Mouse (Mus musculus): ENCODE measurements around the gene Ccdc117.
"Not testable (repeated sequence)": the region's sequence is repeated elsewhere in the genome, so short reads cannot be mapped to it uniquely, and the experiment has no call there.

The Ccdc117 gene

DNA sequence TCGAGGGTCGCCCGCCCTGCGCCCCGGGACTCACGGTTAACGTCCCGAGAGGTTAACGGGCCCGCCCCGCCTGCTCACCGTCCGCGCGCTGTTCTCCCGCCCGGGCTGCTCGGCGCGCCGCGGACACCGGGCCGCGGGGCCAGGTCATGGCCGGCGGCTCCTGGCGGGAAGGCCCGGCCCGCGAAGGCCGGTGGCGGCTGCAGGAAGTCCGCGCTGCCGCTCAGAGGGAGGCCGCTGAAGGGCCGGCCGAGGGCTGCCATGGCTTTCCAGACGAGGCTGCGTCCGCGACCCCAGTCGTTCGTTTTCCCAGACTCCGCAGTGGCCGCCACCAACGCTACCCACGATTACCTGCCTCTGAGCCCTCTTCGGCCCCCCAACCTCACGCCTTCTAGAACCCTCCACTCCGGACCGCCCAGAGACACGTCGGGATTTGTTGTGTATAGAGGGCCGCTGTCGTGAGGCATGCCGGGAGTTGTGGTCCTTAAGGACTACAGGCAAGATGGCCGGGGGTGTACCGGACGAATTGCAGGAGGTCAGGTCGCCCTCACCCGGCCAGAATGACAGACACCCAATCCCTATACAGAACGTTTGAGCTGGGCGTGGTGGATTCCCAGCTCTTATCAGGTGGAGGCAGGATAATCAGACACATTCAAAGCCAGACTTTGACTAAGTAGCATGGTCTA, at the start of gene Ccdc117:
Gene Ccdc117, minus strand, starts transcription at position 389 of the 683 bp plus-strand sequence.
- DNase-seq (ENCODE audit: low spot score in 2 of 2), result peak; percentile 82 to 87

DNA sequence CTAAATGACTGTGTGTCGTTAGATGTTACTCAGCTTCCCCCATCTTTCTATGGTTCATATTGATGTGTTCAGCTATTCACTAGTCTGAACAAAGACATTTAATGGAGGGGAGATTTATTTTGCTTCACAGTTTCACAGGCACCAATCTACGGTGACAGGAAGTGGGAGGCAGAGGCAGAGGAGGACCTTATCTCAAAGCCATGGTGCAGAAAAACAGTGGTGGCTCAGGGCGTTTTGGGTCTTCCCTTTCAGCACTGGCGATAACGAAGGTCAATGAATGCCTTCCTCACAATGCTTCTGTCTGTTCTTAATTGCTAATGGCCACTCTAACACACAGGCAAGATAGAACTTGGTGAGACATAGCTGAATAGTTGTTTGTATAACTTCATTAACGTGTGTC, 33.1 kb upstream of the Ccdc117 start:
- DNase-seq (ENCODE audit: low spot score in 2 of 2), result no peak

DNA sequence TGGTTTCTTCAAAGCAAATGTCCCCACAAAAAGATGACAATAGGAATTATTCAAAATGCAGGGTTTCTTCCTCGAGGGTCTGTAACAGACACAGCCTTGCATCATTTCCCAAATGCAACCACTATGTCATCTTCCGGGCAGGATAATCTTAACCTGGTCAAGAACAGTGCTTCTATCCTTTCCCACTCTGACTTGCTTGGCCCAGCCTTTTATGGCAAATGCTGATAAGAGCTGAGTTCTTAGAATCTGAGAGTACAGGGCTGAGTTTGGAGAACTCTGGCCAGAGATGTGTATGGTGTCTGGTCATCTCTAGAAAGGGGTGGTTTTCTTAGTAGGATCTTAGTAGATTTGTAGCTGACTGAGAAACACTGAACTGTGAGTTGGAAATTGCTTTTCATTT, 31.8 kb upstream of the Ccdc117 start:
- DNase-seq (ENCODE audit: low spot score in 2 of 2), result no peak

DNA sequence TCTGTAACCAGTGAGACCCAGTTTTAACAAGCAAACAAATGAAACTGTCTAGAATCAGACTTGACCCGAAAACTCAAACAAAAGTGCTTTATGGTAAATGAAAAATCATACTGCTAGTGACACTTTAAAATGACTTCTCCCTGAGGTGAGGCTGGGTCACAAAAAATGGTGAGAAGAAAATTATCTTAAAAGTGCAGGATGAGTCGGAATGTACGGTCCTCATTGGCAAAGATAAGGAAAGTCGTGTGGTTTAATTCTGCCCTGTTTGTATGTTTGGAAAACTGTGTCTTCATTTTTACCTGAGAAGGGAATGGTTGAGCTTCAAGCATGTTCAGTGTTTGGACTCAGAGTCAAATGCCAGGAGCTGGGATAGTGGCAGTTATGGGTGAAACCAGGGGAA, 29.9 kb upstream of the Ccdc117 start:
- DNase-seq (ENCODE audit: low spot score in 2 of 2), result no peak

DNA sequence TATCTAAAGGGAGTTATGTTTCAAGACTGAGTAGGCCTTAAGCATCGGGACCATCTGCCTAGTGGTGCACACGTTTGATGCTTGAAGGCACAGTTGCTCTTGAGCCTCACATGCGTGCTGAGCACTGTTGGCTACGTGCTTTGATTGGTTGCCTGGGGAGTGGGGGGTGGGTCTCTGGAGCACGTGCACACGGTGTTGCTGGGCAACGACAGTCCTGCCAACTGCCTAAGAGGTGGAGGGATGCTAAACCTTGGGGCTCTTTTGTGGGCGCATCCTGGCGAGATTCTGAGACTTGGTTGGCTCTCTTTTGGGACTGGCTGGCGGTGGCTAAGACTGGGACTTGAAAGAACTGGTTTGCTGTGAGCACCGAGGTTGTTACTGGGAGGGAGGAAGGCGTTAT, 27.5 kb upstream of the Ccdc117 start, which contains the start of gene Ankrd36:
Gene Ankrd36, plus strand, starts transcription at position 211 of the 400 bp plus-strand sequence.
- DNase-seq (ENCODE audit: low spot score in 2 of 2), result no peak

DNA sequence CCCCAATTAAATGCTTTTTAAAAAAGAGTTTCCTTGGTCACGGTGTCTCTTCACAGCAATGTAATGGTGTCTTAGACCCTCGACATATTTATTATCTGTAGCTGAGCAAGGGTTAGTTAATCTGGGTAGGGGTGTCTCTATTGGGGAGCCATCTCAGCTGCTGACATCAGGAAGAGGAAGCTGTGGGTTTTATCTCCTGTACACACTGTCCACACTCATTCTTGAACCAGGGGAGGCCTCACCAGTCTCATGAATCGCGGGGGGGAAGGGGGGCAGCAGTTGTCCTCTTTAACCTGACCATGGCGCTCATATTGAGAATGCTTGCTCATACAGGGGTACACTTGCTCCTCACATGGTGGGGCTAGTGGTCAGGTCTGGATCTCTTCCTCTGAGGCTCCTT, 26.1 kb upstream of the Ccdc117 start:
- no peak for DNase-seq (ENCODE audit: low spot score in 2 of 2)

DNA sequence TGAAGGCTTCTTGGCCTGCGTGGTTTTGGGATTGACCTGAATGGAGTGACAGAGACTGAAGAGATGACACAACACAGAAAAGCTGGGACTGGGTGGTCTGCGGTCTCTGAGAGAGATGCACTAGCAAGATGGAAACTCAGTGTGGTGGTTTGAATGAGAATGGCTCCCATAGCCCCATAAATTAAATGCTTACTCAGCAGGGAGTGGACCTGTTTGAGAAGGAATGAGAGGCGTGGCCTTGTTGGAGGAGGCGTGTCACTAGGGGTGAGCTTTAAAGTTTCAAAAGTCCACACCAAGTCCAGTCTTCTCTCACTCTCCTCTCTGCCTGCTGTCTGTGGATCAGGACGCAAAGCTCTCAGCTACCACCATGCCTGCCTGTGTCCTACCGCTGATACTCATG, 25.7 kb upstream of the Ccdc117 start:
- no peak for DNase-seq (ENCODE audit: low spot score in 2 of 2)

DNA sequence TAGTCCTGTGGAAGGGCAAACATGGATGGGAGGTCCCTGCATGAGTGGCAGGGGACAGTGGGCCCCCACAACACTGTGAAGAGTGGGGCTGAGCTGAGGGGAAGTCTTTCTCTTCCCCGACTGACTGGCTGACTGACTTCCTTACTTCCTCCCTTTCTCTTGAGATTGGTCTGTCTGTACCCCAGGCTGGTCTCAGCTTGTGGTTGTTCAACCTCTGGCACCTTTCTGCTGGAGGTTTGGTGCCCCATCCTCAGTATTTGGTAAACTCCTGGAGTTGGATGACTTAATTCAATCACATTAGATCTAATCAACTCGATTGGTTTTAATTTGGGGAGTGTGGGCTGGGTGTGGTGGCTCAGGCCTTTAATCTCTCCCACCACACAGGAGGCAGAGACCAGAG, 24.5 kb upstream of the Ccdc117 start:
- no peak for DNase-seq (ENCODE audit: low spot score in 2 of 2)

DNA sequence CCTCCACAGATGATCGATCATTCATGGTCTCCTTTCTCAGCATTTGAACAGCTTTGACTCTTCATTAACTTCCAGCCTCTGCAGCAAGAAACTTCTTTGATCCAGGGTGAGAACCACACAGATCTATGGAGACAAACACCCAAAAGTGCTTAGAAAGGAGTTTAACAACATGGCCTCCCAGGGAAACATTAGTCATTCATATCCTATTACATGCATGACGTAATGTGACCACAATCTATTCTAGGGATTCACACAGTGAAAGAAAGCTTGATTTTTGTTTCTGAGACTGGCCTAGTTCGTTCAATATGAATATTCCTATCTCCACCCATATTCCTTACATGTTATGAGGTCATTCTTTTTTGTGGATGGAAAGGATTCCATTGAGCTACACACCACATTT, 23.6 kb upstream of the Ccdc117 start:
- no peak for DNase-seq (ENCODE audit: low spot score in 2 of 2)

DNA sequence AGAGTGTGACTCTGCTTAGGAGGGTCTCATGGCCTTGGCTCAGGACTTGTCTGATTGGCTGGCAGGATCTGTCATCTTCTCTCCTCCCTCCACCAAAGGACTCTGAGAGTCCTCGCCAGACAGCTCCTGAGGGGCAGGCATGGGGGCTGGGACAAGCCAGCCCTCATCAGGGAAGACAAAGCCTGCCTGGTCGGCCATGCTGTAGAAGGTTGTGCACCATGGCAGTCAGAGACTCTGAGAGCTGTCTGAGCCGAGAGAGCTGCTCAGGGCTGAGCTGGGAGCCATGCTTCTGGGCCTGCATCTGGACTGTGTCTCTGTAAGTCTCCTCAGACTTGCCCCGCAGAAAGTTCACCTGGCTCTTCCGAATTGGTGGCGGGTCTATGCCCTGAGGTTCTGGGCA, 21.9 kb upstream of the Ccdc117 start:
- no peak for DNase-seq (ENCODE audit: low spot score in 2 of 2)

DNA sequence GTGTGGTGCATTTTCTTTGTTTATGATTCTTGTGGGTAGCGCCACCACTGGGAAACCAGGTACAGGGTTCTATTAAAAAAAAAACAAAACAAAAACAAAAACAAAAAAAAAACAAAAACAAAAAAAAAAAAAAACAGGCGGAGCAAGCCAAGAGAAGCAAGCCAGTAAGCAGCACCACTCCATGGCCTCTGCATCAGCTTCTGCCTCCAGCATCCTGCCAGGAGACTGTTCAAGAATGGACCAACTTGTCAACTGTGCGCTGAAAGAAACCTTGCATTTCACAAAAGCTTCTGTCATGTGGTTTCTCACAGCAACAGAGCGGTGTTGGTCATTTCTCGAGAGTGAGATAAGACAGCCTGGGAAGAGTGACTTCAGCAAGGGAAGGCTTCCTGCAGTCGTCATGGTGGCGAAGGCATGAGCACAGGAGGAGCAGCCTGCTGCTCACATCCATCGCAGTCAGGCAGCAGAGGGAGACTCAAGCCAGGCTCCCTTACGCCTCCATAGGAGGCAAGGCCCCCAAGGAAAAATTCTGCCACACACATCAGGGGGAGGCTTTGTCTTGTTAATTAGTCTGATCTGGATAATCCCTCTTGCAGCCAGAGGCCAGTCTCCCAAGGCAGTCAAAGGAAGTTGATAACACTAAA, 20.8 kb upstream of the Ccdc117 start:
- no peak for DNase-seq (ENCODE audit: low spot score in 2 of 2)

DNA sequence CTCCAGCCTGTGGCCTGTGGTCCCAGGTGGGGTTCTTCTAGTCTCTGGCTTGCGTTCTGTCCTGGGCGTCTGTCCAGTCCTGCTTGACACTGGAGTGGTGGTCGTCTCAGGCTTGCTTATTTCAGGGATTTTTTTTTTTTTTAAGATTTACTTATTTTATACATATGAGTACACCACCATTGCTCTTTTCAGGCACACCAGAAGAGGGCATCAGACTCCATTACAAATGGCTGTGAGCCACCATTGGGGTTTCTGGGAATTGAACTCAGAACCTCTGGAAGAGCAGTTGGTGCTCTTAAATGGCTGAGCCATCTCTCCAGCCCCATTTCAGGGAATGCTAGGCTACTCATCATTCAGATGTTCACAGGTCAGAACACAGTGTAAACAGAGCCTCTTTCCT, 18.3 kb upstream of the Ccdc117 start:
- no peak for DNase-seq (ENCODE audit: low spot score in 2 of 2)

DNA sequence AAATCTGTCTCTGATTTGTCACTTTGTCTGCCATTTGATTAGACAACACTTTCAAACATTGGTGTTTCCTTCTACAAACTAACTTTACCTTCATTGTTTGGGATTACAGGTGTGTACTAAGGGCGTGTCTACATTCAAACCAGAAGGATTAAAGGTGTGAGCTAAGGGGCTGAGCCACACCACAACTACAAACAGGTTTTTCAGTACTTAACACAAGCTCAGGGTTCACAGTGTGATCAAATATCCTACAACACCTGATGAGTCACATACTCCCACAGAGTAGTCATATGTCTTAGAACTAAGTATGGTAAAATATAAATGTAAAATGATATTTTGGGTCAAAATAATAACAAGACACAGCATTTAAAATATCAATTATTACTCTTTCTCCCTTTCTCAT, 9.9 kb upstream of the Ccdc117 start:
- no peak for DNase-seq (ENCODE audit: low spot score in 2 of 2)

DNA sequence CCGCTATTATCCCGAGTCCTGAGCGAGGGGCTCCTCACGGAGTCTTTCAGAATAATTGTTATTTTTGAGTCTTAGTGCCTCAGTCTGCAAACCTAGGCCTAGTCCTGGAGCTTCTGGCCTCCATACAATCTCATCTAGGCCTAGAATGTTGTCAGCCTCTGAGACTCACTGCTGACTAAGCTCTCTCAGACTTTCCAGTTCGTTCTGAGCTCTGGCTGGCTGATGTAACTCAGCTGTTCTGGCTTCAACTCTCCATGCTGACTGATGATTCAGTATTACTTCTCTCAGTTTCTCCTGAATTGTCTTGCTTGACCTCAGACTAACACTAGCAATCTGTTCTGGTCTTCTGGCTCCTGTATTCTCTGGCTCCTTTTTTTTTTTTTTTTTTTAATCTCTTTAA, 9.4 kb upstream of the Ccdc117 start:
- DNase-seq (ENCODE audit: low spot score in 2 of 2), result no peak

DNA sequence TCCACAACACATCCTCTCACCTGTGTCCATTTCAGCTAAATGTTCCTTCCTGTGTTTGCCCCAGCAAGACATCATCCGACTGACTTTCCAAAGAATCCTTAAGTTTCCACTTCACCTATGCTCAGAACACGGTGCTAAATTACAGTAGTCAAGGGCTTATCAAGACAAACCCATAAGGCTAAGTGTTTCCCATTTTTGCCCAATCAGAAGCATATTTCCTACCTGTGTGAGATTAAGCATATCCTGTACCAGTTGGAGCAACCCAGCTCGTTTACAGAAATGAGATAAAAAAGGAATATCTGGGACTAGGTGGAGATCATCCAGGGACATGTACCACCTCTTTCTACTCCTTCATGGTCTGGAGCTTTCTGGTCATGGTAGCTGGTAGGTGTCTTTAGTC, 4.7 kb upstream of the Ccdc117 start:
- no peak for DNase-seq (ENCODE audit: low spot score in 2 of 2)

DNA sequence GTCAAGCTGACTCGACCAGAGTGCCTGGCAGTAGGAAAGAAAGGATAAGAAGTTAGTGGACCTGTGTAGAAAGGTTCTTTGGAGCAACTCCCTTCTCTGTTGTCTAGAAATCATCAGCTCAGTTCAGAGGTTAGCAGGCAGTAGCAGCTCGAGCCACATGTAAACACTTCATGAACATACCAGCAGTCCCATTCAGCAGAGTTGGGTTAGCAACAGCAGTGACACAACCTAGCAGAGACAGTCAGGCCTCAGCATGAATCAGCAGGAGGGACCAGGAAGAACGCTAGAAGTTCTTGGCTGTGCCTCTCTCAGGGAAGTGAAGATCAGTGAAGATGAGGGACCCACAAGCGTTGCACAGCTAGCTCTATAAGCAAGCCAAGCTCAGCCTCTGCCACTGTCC, 3.5 kb upstream of the Ccdc117 start:
- DNase-seq (ENCODE audit: low spot score in 2 of 2), result no peak

DNA sequence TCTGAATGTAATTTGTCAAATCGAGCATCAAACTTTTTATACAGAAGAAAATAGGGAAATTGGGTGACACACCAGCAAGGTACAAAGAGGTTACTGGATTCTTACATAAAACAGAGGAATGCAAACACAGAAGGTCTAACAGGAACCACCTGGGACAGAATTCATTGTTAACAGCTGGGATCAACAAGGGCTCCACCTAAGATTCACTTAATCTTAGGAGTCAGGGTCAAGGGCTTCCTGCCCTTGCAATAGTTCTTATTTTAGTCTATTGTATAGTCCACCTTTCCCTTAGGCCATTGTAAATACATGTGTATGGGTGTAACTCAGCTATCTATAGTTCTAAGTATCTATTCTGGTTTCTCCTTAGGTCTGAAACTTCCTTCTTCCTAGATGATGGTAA, 2.7 kb upstream of the Ccdc117 start:
- not testable (repeated sequence) for DNase-seq (ENCODE audit: low spot score in 2 of 2)

DNA sequence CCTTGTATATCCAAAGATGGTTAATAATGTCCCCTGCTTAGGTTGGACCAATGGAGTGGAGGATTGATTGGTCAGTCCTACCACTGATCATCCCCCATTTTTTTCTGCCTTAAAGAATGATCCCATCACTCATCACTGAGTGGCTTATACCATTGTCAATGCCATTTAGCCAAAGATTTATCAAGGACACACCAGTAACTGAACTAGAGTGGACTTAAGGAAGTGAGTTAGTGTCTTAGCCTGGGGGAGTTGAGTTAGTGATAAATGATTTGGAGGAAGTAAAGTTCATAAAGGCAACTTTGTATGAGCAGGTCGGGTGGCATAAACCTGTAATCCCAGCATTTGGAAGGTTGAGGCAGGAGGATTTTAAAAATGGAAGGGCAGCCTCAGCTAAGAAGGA, 1.3 kb upstream of the Ccdc117 start:
- no peak for DNase-seq (ENCODE audit: low spot score in 2 of 2)

DNA sequence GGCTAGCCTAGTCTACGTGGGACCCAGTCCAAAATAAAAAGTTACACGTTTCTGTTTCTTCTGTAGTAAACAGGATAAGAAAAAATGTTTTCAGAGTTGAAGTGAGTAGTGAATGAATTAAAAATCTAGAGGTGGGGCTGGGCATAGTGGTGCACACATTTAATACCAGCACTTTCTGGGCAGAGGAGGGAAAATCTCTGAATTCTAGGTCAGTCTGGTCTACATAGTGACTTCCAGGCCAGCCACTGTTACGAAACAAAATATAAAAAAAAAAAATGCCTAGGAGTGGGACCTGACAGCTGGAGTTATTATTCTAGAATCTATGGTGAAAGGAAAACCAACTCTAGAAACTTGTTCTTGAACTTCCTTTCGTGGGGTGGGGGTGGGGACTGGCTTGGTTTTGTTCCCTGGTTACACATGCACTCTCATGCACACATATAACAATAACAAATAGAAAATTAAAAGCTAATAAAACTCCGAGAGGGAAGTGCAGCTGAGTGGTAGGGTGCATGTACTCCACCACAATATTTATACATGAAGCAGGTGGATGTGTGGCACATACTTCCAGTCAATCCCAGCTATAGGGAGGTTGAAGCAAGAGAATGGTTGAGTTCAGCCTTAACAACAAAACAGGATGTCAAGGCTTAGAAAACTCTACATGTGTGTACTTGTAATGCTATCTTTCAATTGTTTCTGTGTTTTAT, 647 bp upstream of the Ccdc117 start:
- DNase-seq (ENCODE audit: low spot score in 2 of 2), result no peak

DNA sequence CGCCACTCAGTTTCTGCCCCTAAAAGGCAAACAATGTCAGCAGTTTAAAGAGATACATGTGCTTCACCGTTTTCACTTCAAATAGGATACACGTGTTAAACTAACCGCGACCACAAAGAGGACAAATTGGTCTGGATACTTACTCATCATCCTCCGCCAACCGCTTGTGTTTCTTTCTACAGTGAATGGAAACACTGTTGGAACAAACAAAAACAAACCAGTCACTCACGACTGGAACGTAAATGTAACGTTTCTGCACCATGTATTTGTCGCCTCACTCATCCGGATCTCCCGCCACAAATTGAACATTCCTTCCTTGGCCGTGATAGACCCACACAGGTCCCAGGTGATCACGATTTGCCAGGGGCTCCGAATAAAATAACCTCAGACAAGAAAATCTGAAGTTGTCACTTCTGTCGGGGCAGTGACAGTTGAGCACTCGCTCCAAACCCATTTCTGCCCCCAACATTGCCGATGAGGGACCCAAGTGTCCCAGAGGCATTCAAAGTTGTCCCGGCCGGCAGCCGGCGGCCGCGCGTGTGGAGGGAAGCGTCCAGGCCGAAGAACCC, 673 bp downstream of the Ccdc117 start:
- DNase-seq (ENCODE audit: low spot score in 2 of 2), result no peak

DNA sequence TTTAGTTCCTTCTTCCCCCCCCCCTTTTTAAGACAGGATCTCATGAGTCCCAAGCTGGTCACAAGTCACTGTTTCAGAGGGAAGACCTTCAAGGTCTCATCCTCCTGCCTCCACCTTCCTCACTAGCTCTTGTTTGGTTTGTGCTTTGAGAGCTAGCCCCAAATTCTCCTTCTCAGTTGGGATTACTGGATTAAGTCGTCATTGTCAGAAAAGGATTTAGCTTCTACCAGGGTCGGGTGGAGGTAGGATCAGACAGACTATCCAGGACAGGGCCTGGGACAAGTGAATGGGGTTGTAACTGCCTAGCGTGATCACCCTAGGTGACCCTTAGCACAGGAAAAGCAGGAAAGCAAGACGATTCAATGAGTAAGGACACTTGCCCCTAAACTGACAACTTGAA, 1.7 kb downstream of the Ccdc117 start:
- DNase-seq (ENCODE audit: low spot score in 2 of 2), result no peak

DNA sequence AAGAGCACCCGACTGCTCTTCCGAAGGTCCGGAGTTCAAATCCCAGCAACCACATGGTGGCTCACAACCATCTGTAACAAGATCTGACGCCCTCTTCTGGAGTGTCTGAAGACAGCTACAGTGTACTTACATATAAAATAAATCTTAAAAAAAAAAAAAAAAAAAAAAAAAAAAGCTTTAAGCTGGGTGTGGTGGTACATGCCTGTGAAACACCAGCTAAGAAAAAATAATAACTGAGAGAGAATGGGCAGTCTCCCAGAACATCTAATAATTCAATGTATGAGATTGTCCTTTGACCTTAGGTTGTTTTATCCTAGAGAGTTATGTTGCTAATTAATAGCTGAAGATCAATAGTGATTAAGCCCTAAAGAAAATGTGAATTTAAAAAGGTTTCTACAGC, 4.5 kb downstream of the Ccdc117 start:
- DNase-seq (ENCODE audit: low spot score in 2 of 2), result not testable (repeated sequence)

DNA sequence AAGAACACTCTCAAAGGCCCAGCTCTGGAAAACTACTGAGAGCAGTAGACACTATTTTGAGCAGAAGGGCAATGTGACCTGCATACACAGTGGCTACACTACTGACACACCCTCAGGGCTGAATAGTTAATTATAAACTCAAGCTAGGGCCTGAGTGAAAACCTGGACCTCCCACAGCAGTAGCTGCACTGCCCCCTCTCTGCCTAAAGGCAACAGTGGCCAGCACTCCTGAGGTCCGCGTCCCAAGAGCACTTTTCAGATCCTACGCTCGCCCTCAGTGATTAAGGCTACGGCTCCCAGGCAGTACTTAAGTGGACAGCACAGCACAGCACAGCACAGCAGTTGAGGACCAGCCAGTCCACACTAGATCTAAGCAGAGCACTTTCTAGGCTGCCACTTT, 8.9 kb downstream of the Ccdc117 start:
- no peak for DNase-seq (ENCODE audit: low spot score in 2 of 2)

All from urinary bladder, postnatal 4 days (tissue).